Comparison of ENCODE assay signal across 7 mouse cellular contexts in the genomic region with DNA sequence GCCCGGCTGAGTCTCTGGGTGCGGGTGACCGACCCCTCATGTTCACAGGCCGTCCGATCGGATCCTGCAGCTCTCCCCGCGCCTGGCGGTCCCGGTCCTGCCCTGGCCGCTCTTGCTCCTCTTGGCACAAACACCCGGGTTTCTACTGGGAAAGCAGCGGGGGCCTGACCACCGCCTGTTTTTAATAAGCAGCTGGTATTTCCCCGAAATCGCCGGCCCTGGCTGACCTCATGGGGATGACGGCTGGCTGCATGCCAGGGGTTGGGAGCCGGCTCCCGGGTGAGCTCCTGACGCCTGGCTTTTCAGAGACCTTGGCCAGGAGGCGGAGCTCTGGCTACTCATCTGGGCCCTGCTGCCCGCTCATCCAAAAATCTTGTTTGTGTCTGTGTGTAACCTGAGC. TPM values are rescaled to one million over a fixed set of nuclear protein-coding genes. Genes with fewer than 3 reads are reported as not detected.
A peak's percentile ranks its signal among the peaks of the same experiment; 100 is the strongest.
DNase-seq lines count a peak whose midpoint lies in the region; ATAC-seq and TF ChIP-seq lines count a peak whose summit lies in the region.

No protein-coding gene starts in this region.

- TF ChIP-seq CTCF in hindbrain, postnatal 0 days (IDR thresholded peaks at IDR 0.05; ENCODE audit: low read depth), result no peak

- ATAC-seq in hindbrain, postnatal 0 days, result peak; percentile 79

- H3K4me2 ChIP-seq in hindbrain, postnatal 0 days (ENCODE audit: low read depth, low read length), result peak overlapping the region; percentile 69

- H3K27me3 ChIP-seq in hindbrain, postnatal 0 days (ENCODE audit: insufficient read depth, low read length), result no peaks in the 10 kb centered on the region

- peak; percentile 89 to 92 for DNase-seq in adrenal gland, adult 18-20 months (ENCODE audit: low spot score in 2 of 2)
- DNase-seq in cerebellum, postnatal 4 days (ENCODE audit: low spot score in 2 of 2), result peak; percentile 75 to 91
- peak; percentile 84 to 92 for DNase-seq in gastrocnemius, adult 8-10 months (ENCODE audit: low spot score in 2 of 2)
- peak; percentile 90 for DNase-seq in hindbrain, postnatal 0 days (ENCODE audit: low spot score)
- DNase-seq in left cerebral cortex, adult 8-10 months (ENCODE audit: low spot score in 2 of 2), result peak; percentile 64 to 76
- peak; percentile 88 to 95 for DNase-seq in lung, postnatal 4 days
- peak; percentile 49 to 51 for DNase-seq in right cerebral cortex, postnatal 36 days (ENCODE audit: low spot score in 2 of 2)

- 0 out of 2 replicates have a peak, but pooled peaks cover 7% of the 10 kb centered on the region for H3K4me1 ChIP-seq in hindbrain, postnatal 0 days (ENCODE audit: insufficient read depth, low read length)

- peak overlapping the region; percentile 90 for H3K27ac ChIP-seq in hindbrain, postnatal 0 days

- H3K9ac ChIP-seq in hindbrain, postnatal 0 days (replicated peaks; ENCODE audit: low read length), result peak overlapping the region; percentile 71

- WGBS in hindbrain, postnatal 0 days, result 1% methylated on average over 23 of the region's 23 CpGs

- peak overlapping the region; percentile 50 for H3K4me3 ChIP-seq in hindbrain, postnatal 0 days (ENCODE audit: low read length)

- H3K9me3 ChIP-seq in hindbrain, postnatal 0 days (ENCODE audit: low read length), result no peaks in the 10 kb centered on the region

- H3K36me3 ChIP-seq in hindbrain, postnatal 0 days (ENCODE audit: insufficient read depth, low read length), result no peaks in the 10 kb centered on the region

RNA-seq across cellular contexts. Expression of a gene that starts 16.2 kb away (rescaled TPM):
- not detected for total RNA-seq in adrenal gland, adult 18-20 months (2021)
- not detected for total RNA-seq in gastrocnemius, adult 8-10 months (2022)
- not detected in 2 replicates for total RNA-seq in hindbrain, postnatal 0 days (2014; rRNA removed)
- not detected in 2 replicates for polyA plus RNA-seq in hindbrain, postnatal 0 days (2015; fragmentation: Nextera tagmentation; extraction: Ambion mirVana)
- not detected for total RNA-seq in left cerebral cortex, adult 8-10 months (2022)

RNA-seq across cellular contexts. Expression of a gene that starts 32.1 kb away (rescaled TPM):
- not detected for total RNA-seq in adrenal gland, adult 18-20 months (2021)
- not detected for total RNA-seq in gastrocnemius, adult 8-10 months (2022)
- 0.10 TPM in 1 of 2 replicates, not detected in the other for total RNA-seq in hindbrain, postnatal 0 days (2014; rRNA removed)
- polyA plus RNA-seq in hindbrain, postnatal 0 days (2015; fragmentation: Nextera tagmentation; extraction: Ambion mirVana), result not detected in 2 replicates
- total RNA-seq in left cerebral cortex, adult 8-10 months (2022), result not detected

RNA-seq across cellular contexts. Expression of a gene that starts 34.8 kb away (rescaled TPM):
- 10 to 100 TPM; 11.3 to 34.2 TPM for total RNA-seq in adrenal gland, adult 18-20 months (2021)
- 1 to 10 TPM in 2 of 4 experiments, under 1 TPM in 2; 0.44 to 1.4 (median 1.0) TPM for total RNA-seq in gastrocnemius, adult 8-10 months (2022)
- total RNA-seq in hindbrain, postnatal 0 days (2014; rRNA removed), result 27.7 and 29.2 TPM in 2 replicates
- polyA plus RNA-seq in hindbrain, postnatal 0 days (2015; fragmentation: Nextera tagmentation; extraction: Ambion mirVana), result 11.7 and 12.5 TPM in 2 replicates
- 1 to 10 TPM; 8.4 to 8.7 (median 8.6) TPM for total RNA-seq in left cerebral cortex, adult 8-10 months (2022)

RNA-seq across cellular contexts. Expression of a gene that starts 40.1 kb away (rescaled TPM):
- total RNA-seq in adrenal gland, adult 18-20 months (2021), result 1 to 10 TPM in 1 of 2 experiments, under 1 TPM in 1; 0.93 to 4.1 TPM
- total RNA-seq in gastrocnemius, adult 8-10 months (2022), result 100 to 1,000 TPM; 644 to 855 (median 660) TPM
- total RNA-seq in hindbrain, postnatal 0 days (2014; rRNA removed), result 0.72 TPM in 1 of 2 replicates, not detected in the other
- 0.65 and 0.89 TPM in 2 replicates for polyA plus RNA-seq in hindbrain, postnatal 0 days (2015; fragmentation: Nextera tagmentation; extraction: Ambion mirVana)
- 1 to 10 TPM in 3 of 4 experiments, not detected in 1; 2.4 to 3.2 (median 2.6) TPM for total RNA-seq in left cerebral cortex, adult 8-10 months (2022)

RNA-seq across cellular contexts. Expression of a gene that starts 44.8 kb away (rescaled TPM):
- total RNA-seq in adrenal gland, adult 18-20 months (2021), result not detected
- not detected for total RNA-seq in gastrocnemius, adult 8-10 months (2022)
- not detected in 2 replicates for total RNA-seq in hindbrain, postnatal 0 days (2014; rRNA removed)
- polyA plus RNA-seq in hindbrain, postnatal 0 days (2015; fragmentation: Nextera tagmentation; extraction: Ambion mirVana), result 0.21 and 0.32 TPM in 2 replicates
- under 1 TPM; 0.14 to 0.35 (median 0.25) TPM for total RNA-seq in left cerebral cortex, adult 8-10 months (2022)

Comparison
In these comparisons a context has a peak if more than half of its experiments do, and no peak if none do; other contexts are left out.
1. Peak in every context shown above with its lines: DNase-seq, ATAC-seq, H3K4me3 ChIP-seq and H3K27ac ChIP-seq.